ENCODE assay signal across 8 mouse cellular contexts in the genomic region with DNA sequence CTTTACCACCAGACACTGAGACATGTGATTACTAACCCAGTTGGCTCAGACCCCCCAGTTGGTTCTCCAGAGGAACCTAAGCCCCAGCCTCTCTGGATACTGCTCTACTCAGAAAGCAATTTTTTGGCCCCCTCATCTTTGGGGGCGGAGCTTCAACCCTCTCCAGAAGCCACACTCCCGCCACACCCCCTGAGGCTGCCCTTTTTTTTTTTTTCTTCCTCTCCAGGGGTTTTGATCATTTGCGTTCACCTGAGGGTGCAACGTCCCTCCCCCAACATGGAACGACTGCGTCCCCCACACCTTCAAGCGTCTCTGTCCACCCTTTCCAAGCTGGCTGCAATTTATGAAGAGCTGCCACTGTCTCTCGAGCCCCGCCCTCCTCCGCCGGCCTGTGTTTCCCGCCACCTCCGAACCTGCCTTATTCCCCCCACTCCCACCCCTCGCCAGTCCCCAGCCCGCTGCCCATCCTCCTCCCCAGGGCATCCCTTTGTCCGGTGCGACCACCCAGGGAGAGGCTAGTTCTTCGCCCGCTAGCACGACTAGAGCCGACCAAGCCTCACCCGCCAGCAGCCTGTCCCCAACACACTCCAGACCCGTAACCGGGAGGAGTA. TPM values are rescaled to one million over a fixed set of nuclear protein-coding genes. Genes with fewer than 3 reads are reported as not detected.
DNase-seq lines count a peak whose midpoint lies in the region; ATAC-seq and TF ChIP-seq lines count a peak whose summit lies in the region.

No protein-coding gene starts in this region.

- in situ Hi-C loops in ES-E14 (cut with MboI; ENCODE audit: low sequenced_read_pairs in 2 of 2, unreplicated experiment in 2 of 2), result no loop called here

- H3K36me3 ChIP-seq in ES-E14 (ENCODE audit: control insufficient read depth, insufficient read depth, low read length, poor library complexity, severe bottlenecking), result peaks cover 12% of the 10 kb centered on the region
- H3K36me3 ChIP-seq in intestine, postnatal 0 days (ENCODE audit: control insufficient read depth, insufficient read depth), result peaks cover 24% of the 10 kb centered on the region; the same call in 1 of the 2 replicates
- H3K36me3 ChIP-seq in stomach, embryonic 16.5 days (ENCODE audit: control insufficient read depth, insufficient read depth, low read length), result peaks cover 9% of the 10 kb centered on the region; the same call in 1 of the 2 replicates

- H3K27me3 ChIP-seq in intestine, postnatal 0 days (replicated peaks; ENCODE audit: control insufficient read depth, insufficient read depth, low read length), result no peaks in the 10 kb centered on the region
- H3K27me3 ChIP-seq in stomach, embryonic 16.5 days (ENCODE audit: control insufficient read depth, insufficient read depth, low read length), result no peaks in the 10 kb centered on the region

- no peaks in the 10 kb centered on the region for H3K9me3 ChIP-seq in ES-E14 (ENCODE audit: control insufficient read depth, insufficient read depth, low read depth, low read length)
- H3K9me3 ChIP-seq in intestine, postnatal 0 days (ENCODE audit: control insufficient read depth), result no peaks in the 10 kb centered on the region
- no peaks in the 10 kb centered on the region for H3K9me3 ChIP-seq in stomach, embryonic 16.5 days (replicated peaks; ENCODE audit: control insufficient read depth, low read length)

- peak overlapping the region; percentile 96 for H3K9ac ChIP-seq in ES-E14 (ENCODE audit: insufficient read depth, low read depth, low read length, poor library complexity, severe bottlenecking)
- peak overlapping the region; percentile 78 for H3K9ac ChIP-seq in intestine, postnatal 0 days (ENCODE audit: low read depth, low read length)
- H3K9ac ChIP-seq in stomach, embryonic 16.5 days (ENCODE audit: low read length), result peak overlapping the region; percentile 94

- 1% methylated on average over 24 of the region's 24 CpGs for WGBS in intestine, postnatal 0 days
- WGBS in stomach, embryonic 16.5 days, result under 1% methylated on average over 24 of the region's 24 CpGs

- H3K4me2 ChIP-seq in intestine, postnatal 0 days (replicated peaks; ENCODE audit: low read depth), result peak overlapping the region; percentile 88
- peak overlapping the region; percentile 91 for H3K4me2 ChIP-seq in stomach, embryonic 16.5 days (ENCODE audit: low read depth, low read length)

- H3K4me1 ChIP-seq in ES-E14 (ENCODE audit: control insufficient read depth in 2 of 2, insufficient read depth in 2 of 2, low read length in 2 of 2, poor library complexity in 1 of 2), result peaks cover 6 to 42% of the 10 kb centered on the region in 2 experiments; a peak in 3 of 4 replicates
- H3K4me1 ChIP-seq in intestine, postnatal 0 days (replicated peaks; ENCODE audit: control insufficient read depth, insufficient read depth, low read length), result no peaks in the 10 kb centered on the region
- peaks cover 31% of the 10 kb centered on the region for H3K4me1 ChIP-seq in stomach, embryonic 16.5 days (ENCODE audit: control insufficient read depth, insufficient read depth, low read length)

- peak; percentile 20 for ATAC-seq in intestine, postnatal 0 days
- peak; percentile 5 for ATAC-seq in stomach, embryonic 16.5 days (ENCODE audit: insufficient read depth, low FRiP score)

- DNase-seq in A20 (ENCODE audit: low read depth, low spot score), result peak; percentile 68
- DNase-seq in ES-E14 (ENCODE audit: low read depth, low spot score), result no peak
- DNase-seq in cerebellum, postnatal 10 days, result peak; percentile 83 to 86
- DNase-seq in gastrocnemius, postnatal 4 days (ENCODE audit: low spot score in 2 of 2), result peak; percentile 46 to 75
- peak; percentile 87 for DNase-seq in lung, postnatal 10 days
- no peak for DNase-seq in right cerebral cortex, adult 2 months (ENCODE audit: low spot score in 2 of 2)

- TF ChIP-seq CTCF in intestine, postnatal 0 days (IDR thresholded peaks at IDR 0.05; ENCODE audit: low read depth), result no peak

- peak overlapping the region; percentile 86 for H3K27ac ChIP-seq in ES-E14 (ENCODE audit: insufficient read depth, low read depth, low read length, poor library complexity, severe bottlenecking)
- H3K27ac ChIP-seq in intestine, postnatal 0 days (ENCODE audit: low read depth, low read length), result peak overlapping the region; percentile 65
- peak overlapping the region; percentile 90 for H3K27ac ChIP-seq in stomach, embryonic 16.5 days (ENCODE audit: low read length)

- peak overlapping the region; percentile 76 to 96 for H3K4me3 ChIP-seq in ES-E14 (ENCODE audit: insufficient read depth in 1 of 2, low read depth in 1 of 2, low read length in 2 of 2, poor library complexity in 1 of 2, severe bottlenecking in 1 of 2)
- H3K4me3 ChIP-seq in intestine, postnatal 0 days (ENCODE audit: low read depth, low read length), result peak overlapping the region; percentile 59
- H3K4me3 ChIP-seq in stomach, embryonic 16.5 days (replicated peaks; ENCODE audit: low read length), result peak overlapping the region; percentile 72

TF ChIP-seq in ES-E14, 5 proteins besides CTCF, POLR2A, EP300 and RAD21:
- TF ChIP-seq MAFK (IDR thresholded peaks at IDR 0.05; ENCODE audit: insufficient read depth, low read depth, low read length) (no peak), ZNF384 (IDR thresholded peaks at IDR 0.05; ENCODE audit: low read depth, low read length) (peak; percentile 87), HCFC1 (IDR thresholded peaks at IDR 0.05; ENCODE audit: borderline replicate concordance, insufficient read depth, low read length) (no peak), ZC3H11A (IDR thresholded peaks at IDR 0.05; ENCODE audit: borderline replicate concordance, low read depth, low read length) (no peak), CHD2 (IDR thresholded peaks at IDR 0.05; ENCODE audit: low read depth, low read length) (no peak)
TF ChIP-seq in ES-E14: peak in this region for 1.

RNA-seq across cellular contexts. Expression of a gene that starts 0.5 kb away (rescaled TPM):
- 56.9 and 78.8 TPM in 2 replicates for total RNA-seq in ES-E14 (2012; rRNA removed)
- total RNA-seq in gastrocnemius, postnatal 4 days (2021), result 10 to 100 TPM; 27.7 to 32.2 TPM
- polyA plus RNA-seq in intestine, postnatal 0 days (2015; fragmentation: Nextera tagmentation; extraction: Ambion mirVana), result 16.7 and 16.8 TPM in 2 replicates
- 82.0 and 86.6 TPM in 2 replicates for polyA plus RNA-seq in stomach, embryonic 16.5 days (2015; fragmentation: Nextera tagmentation; extraction: Ambion mirVana)

RNA-seq across cellular contexts. Expression of a gene that starts 8.4 kb away (rescaled TPM):
- 112 and 209 TPM in 2 replicates for total RNA-seq in ES-E14 (2012; rRNA removed)
- total RNA-seq in gastrocnemius, postnatal 4 days (2021), result 10 to 100 TPM; 11.5 to 14.6 TPM
- 36.7 and 38.3 TPM in 2 replicates for polyA plus RNA-seq in intestine, postnatal 0 days (2015; fragmentation: Nextera tagmentation; extraction: Ambion mirVana)
- 112 and 137 TPM in 2 replicates for polyA plus RNA-seq in stomach, embryonic 16.5 days (2015; fragmentation: Nextera tagmentation; extraction: Ambion mirVana)

RNA-seq across cellular contexts. Expression of a gene that starts 10.8 kb away (rescaled TPM):
- total RNA-seq in ES-E14 (2012; rRNA removed), result 36.6 and 57.3 TPM in 2 replicates
- 10 to 100 TPM; 39.6 to 46.7 TPM for total RNA-seq in gastrocnemius, postnatal 4 days (2021)
- 47.9 and 53.4 TPM in 2 replicates for polyA plus RNA-seq in intestine, postnatal 0 days (2015; fragmentation: Nextera tagmentation; extraction: Ambion mirVana)
- polyA plus RNA-seq in stomach, embryonic 16.5 days (2015; fragmentation: Nextera tagmentation; extraction: Ambion mirVana), result 27.9 and 38.5 TPM in 2 replicates

RNA-seq across cellular contexts. Expression of a gene that starts 18.0 kb away (rescaled TPM):
- 344 and 404 TPM in 2 replicates for total RNA-seq in ES-E14 (2012; rRNA removed)
- total RNA-seq in gastrocnemius, postnatal 4 days (2021), result 10 to 100 TPM; 78.6 to 92.9 TPM
- 50.6 and 50.7 TPM in 2 replicates for polyA plus RNA-seq in intestine, postnatal 0 days (2015; fragmentation: Nextera tagmentation; extraction: Ambion mirVana)
- polyA plus RNA-seq in stomach, embryonic 16.5 days (2015; fragmentation: Nextera tagmentation; extraction: Ambion mirVana), result 134 and 147 TPM in 2 replicates

RNA-seq across cellular contexts. Expression of a gene that starts 19.4 kb away (rescaled TPM):
- total RNA-seq in ES-E14 (2012; rRNA removed), result 13.7 and 18.1 TPM in 2 replicates
- 1 to 10 TPM; 5.0 to 5.5 TPM for total RNA-seq in gastrocnemius, postnatal 4 days (2021)
- polyA plus RNA-seq in intestine, postnatal 0 days (2015; fragmentation: Nextera tagmentation; extraction: Ambion mirVana), result 2.8 and 2.9 TPM in 2 replicates
- polyA plus RNA-seq in stomach, embryonic 16.5 days (2015; fragmentation: Nextera tagmentation; extraction: Ambion mirVana), result 5.6 and 7.9 TPM in 2 replicates

Comparison
In these comparisons a context has a peak if more than half of its experiments do, and no peak if none do; other contexts are left out.
1. DNase-seq: peak in A20 (single experiment), cerebellum, postnatal 10 days (2 of 2), gastrocnemius, postnatal 4 days (2 of 2) and lung, postnatal 10 days (single experiment); none in ES-E14 (single experiment) and right cerebral cortex, adult 2 months (0 of 2).
2. Peak in every context shown above with its lines, with median percentiles within 50 percentile points of each other: H3K27ac ChIP-seq, H3K4me3 ChIP-seq and H3K9ac ChIP-seq.